Mouse (Mus musculus) thymus, adult 2 months (tissue): ENCODE data around the gene Gramd4.

Experiments used
- CTCF ChIP-seq: fragments of 200-500 bp; IDR thresholded peaks from 2 replicates; pipeline ENCODE4 v1.5.1; 2012; ENCODE audit warnings: mild to moderate bottlenecking, control low read depth, low read length, moderate library complexity, borderline replicate concordance; ENCODE audit not compliant: control insufficient read depth, poor library complexity, insufficient read depth; ENCODE audit errors: extremely low read depth
- POLR2A ChIP-seq: fragments of 200-500 bp; IDR thresholded peaks from 2 replicates; pipeline ENCODE4 v1.6.1; 2012; ENCODE audit warnings: mild to moderate bottlenecking, low read length, control low read depth, moderate library complexity; ENCODE audit not compliant: control insufficient read depth, poor library complexity, insufficient read depth; ENCODE audit errors: extremely low read depth

GRCm38 (mm10) chr15:86080408-86080807 is 22.9 kb downstream of the Gramd4 start:
- TF ChIP-seq POLR2A (no peak), CTCF (no peak)
